Mouse (Mus musculus) stomach, postnatal 0 days (tissue): Measurements from ENCODE around the gene Hoxb9. TPM values are rescaled to one million over a fixed set of nuclear protein-coding genes. Genes with fewer than 3 reads are reported as not detected.

Experiments used
- ATAC-seq: fragments of 200-750 bp; cut with Nextera tagmentation; 2 replicates; pipeline ENCODE4 v1.8.0; 2017; ENCODE audit not compliant: low FRiP score, low TSS enrichment
- DNase-seq: peaks from one replicate; pipeline ENCODE4 v3.0.0-alpha.2; 2016; ENCODE audit warnings: low spot score
- H3K27ac ChIP-seq: fragments of 300-500 bp; sonication (generic); replicated peaks from 2 replicates; pipeline ENCODE4 v1.5.1; 2014; ENCODE audit warnings: mild to moderate bottlenecking, control low read depth
- H3K27me3 ChIP-seq: fragments of 300-500 bp; sonication (generic); 2 replicates; pipeline ENCODE4 v1.6.1; 2014; ENCODE audit warnings: low read length; ENCODE audit not compliant: control insufficient read depth, insufficient read depth
- H3K36me3 ChIP-seq: fragments of 300-500 bp; sonication (generic); 2 replicates; pipeline ENCODE4 v1.6.1; 2014; ENCODE audit warnings: low read length, mixed read lengths; ENCODE audit not compliant: control insufficient read depth, insufficient read depth
- H3K4me1 ChIP-seq: fragments of 300-500 bp; sonication (generic); replicated peaks from 2 replicates; pipeline ENCODE4 v1.6.1; 2014; ENCODE audit warnings: antibody characterized with exemption; ENCODE audit not compliant: control insufficient read depth, insufficient read depth
- H3K4me2 ChIP-seq: fragments of 300-500 bp; sonication (generic); replicated peaks from 2 replicates; pipeline ENCODE4 v1.6.1; 2014; ENCODE audit warnings: low read depth, mild to moderate bottlenecking, control low read depth, moderate library complexity
- H3K4me3 ChIP-seq: fragments of 300-500 bp; sonication (generic); 2 replicates; pipeline ENCODE4 v1.5.1; 2014; ENCODE audit warnings: low read depth, low read length, control low read depth
- H3K9ac ChIP-seq: fragments of 300-500 bp; sonication (generic); 2 replicates; pipeline ENCODE4 v1.6.1; 2014; ENCODE audit warnings: mild to moderate bottlenecking, low read length, control low read depth, mixed read lengths
- H3K9me3 ChIP-seq: fragments of 300-500 bp; sonication (generic); 2 replicates; pipeline ENCODE4 v1.6.1; 2016; ENCODE audit warnings: low read length; ENCODE audit not compliant: control insufficient read depth
- CTCF ChIP-seq: IDR thresholded peaks from 2 replicates; pipeline ENCODE4 v1.5.1; 2016; ENCODE audit warnings: antibody characterized with exemption, low read depth, mild to moderate bottlenecking, moderate library complexity
- EP300 ChIP-seq: optimal IDR thresholded peaks from 2 replicates; pipeline ENCODE3; 2016; ENCODE audit warnings: antibody characterized with exemption
- WGBS: fragments of 180-500 bp; shearing (Covaris S2); extraction: QIAGEN DNeasy Blood & Tissue Kit; methylation state at CpG from one replicate; pipeline ENCODE4 v1.1.7; 2014; 5-methylcytosine and 5-hydroxymethylcytosine counted together
- polyA plus RNA-seq: library from polyadenylated mRNA; unstranded; fragments of >200 nt; fragmentation: Nextera tagmentation; extraction: Ambion mirVana; gene quantifications from 2 replicates; pipeline ENCODE4 v1.2.1, GENCODE M21; 2015

Gene Hoxb9
- polyA plus RNA-seq, 1 experiment from 2014 or later: 0.06 TPM

GRCm38 (mm10) chr11:96289837-96290236 is 18.6 kb downstream of the Hoxb9 start:
- H3K9ac ChIP-seq: no peak overlapping the region
- H3K36me3 ChIP-seq: no peaks in the 10 kb centered on the region
- H3K4me2 ChIP-seq: no peak overlapping the region
- no peak overlapping the region for H3K27ac ChIP-seq
- H3K27me3 ChIP-seq: peaks cover 27% of the 10 kb centered on the region
- H3K4me1 ChIP-seq: 0 out of 2 replicates have a peak, but pooled peaks cover 2% of the 10 kb centered on the region
- DNase-seq (no peak), ATAC-seq (no peak)
- H3K4me3 ChIP-seq: no peak overlapping the region
- no peaks in the 10 kb centered on the region for H3K9me3 ChIP-seq
- WGBS: 29% methylated on average over 6 of the region's 6 CpGs
- TF ChIP-seq CTCF (no peak), EP300 (no peak)

DNA sequence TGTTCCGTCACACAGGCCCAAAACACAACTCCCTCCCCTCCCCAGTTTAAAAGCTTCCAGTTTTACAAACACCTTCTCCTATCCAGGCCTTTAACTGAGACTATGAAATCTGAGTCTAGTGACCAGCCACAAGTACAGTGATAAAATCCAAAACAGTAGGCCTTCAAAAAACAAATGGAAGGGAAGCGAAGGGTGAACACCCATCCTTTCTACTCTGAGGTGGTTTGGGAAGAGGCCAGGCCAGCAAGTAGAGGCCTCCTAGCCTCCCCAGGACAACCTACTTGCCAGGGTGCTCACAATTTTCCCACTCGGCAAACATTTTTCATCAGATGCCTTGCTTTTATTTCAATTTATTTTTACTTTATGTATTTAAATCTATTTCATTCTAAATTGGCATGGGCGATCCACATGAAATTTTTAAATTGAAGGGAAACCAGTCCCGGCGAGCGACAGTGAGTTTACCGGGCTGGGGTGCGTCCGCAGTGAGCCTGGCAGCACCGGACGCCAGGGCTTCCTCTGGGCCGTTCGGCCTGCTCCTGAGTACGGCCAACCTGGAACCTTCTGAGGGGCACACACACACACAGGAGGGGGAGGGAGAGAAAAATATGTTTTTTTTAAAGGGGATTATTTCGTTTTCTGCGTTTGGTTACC is 19.6 kb downstream of the Hoxb9 start:
- WGBS: 27% methylated on average over 17 of the region's 17 CpGs
- DNase-seq: no peak
- Histone ChIP-seq H3K4me3 (no peak overlapping the region), H3K27ac (no peak overlapping the region), H3K9me3 (no peaks in the 10 kb centered on the region), H3K4me2 (no peak overlapping the region), H3K36me3 (no peaks in the 10 kb centered on the region), H3K4me1 (0 out of 2 replicates have a peak, but pooled peaks cover 2% of the 10 kb centered on the region), H3K27me3 (peaks cover 25% of the 10 kb centered on the region), H3K9ac (no peak overlapping the region)
- TF ChIP-seq CTCF: no peak
- no peak for TF ChIP-seq EP300
- ATAC-seq: no peak

GRCm38 (mm10) chr11:96291681-96292564 is 20.7 kb downstream of the Hoxb9 start, which contains the start of gene Hoxb6:
TSS of gene Hoxb6 (plus strand) at chr11:96292476.
- peak within 1 kb of the TSS; percentile 54 for H3K4me2 ChIP-seq
- H3K4me1 ChIP-seq: 0 out of 2 replicates have a peak, but pooled peaks cover 2% of the 10 kb centered on the region
- TF ChIP-seq EP300 (no peak), CTCF (no peak)
- WGBS: 19% methylated on average over 22 of the region's 22 CpGs
- peak within 1 kb of the TSS; percentile 59 for H3K27ac ChIP-seq
- H3K27me3 ChIP-seq: peaks cover 19% of the 10 kb centered on the region
- ATAC-seq: no peak
- peak within 1 kb of the TSS; percentile 41 for H3K4me3 ChIP-seq
- no peaks in the 10 kb centered on the region for H3K36me3 ChIP-seq
- no peak for DNase-seq
- no peaks in the 10 kb centered on the region for H3K9me3 ChIP-seq
- peak within 1 kb of the TSS; percentile 53 for H3K9ac ChIP-seq

GRCm38 (mm10) chr11:96292565-96293301 is 21.5 kb downstream of the Hoxb9 start:
- peaks cover 19% of the 10 kb centered on the region for H3K27me3 ChIP-seq
- H3K9ac ChIP-seq: peak overlapping the region; percentile 53
- no peaks in the 10 kb centered on the region for H3K36me3 ChIP-seq
- ATAC-seq (no peak), DNase-seq (no peak)
- 19% methylated on average over 12 of the region's 12 CpGs for WGBS
- TF ChIP-seq CTCF: no peak
- peak overlapping the region; percentile 46 for H3K27ac ChIP-seq
- no peaks in the 10 kb centered on the region for H3K4me1 ChIP-seq
- no peaks in the 10 kb centered on the region for H3K9me3 ChIP-seq
- peak overlapping the region; percentile 41 for H3K4me3 ChIP-seq
- peak overlapping the region; percentile 54 for H3K4me2 ChIP-seq

DNA sequence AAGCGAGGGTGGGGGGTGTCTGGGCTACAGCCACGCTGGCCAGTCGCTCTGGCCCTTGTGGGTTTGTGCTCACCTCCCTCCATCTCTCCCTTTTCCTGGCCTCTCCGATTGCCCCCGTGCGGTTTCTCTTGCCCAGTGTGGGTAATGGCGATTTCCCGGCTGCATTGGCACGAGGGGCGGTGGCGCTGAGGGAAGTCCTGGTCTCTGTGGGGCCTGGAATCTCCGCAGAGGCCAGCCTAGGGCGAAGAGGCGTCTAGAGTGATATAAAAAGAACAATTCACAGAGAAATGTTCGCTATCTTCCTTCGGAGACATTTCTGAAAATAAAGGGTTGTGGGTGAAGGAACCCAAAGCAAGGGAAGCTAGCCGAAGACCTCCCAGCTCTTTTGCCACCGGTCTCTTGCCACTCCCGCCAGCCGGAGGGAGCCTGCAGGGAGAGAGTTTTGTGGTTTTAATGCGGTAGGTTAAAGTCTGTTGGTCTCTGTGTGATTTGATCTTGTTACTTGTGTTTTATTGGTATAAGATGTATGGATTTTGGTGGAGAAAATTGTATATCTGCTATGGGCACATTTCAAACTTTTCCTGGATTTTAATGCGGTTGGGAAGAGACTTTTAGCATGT is 22.2 kb downstream of the Hoxb9 start:
- no peak for ATAC-seq
- peaks cover 17% of the 10 kb centered on the region for H3K27me3 ChIP-seq
- H3K36me3 ChIP-seq: no peaks in the 10 kb centered on the region
- peak overlapping the region; percentile 53 for H3K9ac ChIP-seq
- H3K27ac ChIP-seq: peak overlapping the region; percentile 46
- DNase-seq: no peak
- H3K4me1 ChIP-seq: no peaks in the 10 kb centered on the region
- H3K9me3 ChIP-seq: no peaks in the 10 kb centered on the region
- H3K4me2 ChIP-seq: peak overlapping the region; percentile 54
- no peak for TF ChIP-seq EP300
- no peak for TF ChIP-seq CTCF
- peak overlapping the region; percentile 41 for H3K4me3 ChIP-seq
- WGBS: 16% methylated on average over 22 of the region's 22 CpGs
